Mouse (Mus musculus) ES-CJ7 (cell line): ENCODE data around the gene Polr2g.
A peak's percentile ranks its signal among the peaks of the same experiment; 100 is the strongest.

Experiments
- DNase-seq: peaks from one replicate; pipeline ENCODE4 v3.0.0; 2011; ENCODE audit warnings: low read depth, low spot score

Gene Polr2g

DNA sequence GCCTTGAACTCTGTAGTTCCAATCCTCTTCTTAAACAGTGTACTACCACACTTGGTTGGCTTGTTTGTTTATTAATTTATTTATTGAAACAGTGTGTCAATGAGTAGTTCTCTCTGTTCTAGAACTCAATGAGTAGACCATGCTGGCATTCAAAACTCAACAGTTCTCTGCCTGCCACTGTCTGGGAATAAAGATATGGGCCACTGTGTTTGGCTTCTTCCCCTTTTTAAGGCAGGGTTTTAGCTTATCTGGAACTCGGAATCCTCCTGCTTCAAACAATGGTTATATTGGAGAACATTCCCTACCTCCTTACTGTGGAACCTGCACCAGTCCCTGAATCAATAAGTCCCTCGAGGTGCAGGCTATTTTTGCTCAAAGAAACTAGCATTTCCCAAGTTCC, 39.5 kb downstream of the Polr2g start:
- DNase-seq: no peak

DNA sequence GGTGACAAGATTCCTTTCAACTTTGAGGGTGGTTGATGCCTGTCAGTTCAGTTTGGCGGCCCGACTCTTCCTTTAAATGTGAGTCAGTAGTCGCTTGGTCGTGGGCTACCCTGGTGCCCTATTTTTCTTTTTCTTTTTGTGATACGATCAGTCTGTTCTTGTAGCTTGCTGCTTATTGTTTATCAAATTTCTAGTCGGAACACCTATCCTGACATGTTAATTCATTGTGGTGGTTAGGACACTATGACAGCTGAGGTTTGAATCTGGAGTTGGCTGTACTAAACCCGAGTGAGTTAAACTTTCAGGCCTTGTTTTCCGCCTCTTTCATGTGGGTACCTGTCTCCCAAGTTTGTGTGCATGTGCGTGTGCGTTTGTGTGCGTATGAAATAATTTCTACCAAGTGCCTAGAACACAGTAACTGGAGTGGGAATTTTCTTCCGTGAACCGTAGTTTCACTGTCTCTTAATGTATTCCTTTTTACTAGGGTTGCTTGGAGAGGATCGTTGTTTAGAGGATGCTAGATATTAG, 40.8 kb downstream of the Polr2g start:
- DNase-seq: no peak

DNA sequence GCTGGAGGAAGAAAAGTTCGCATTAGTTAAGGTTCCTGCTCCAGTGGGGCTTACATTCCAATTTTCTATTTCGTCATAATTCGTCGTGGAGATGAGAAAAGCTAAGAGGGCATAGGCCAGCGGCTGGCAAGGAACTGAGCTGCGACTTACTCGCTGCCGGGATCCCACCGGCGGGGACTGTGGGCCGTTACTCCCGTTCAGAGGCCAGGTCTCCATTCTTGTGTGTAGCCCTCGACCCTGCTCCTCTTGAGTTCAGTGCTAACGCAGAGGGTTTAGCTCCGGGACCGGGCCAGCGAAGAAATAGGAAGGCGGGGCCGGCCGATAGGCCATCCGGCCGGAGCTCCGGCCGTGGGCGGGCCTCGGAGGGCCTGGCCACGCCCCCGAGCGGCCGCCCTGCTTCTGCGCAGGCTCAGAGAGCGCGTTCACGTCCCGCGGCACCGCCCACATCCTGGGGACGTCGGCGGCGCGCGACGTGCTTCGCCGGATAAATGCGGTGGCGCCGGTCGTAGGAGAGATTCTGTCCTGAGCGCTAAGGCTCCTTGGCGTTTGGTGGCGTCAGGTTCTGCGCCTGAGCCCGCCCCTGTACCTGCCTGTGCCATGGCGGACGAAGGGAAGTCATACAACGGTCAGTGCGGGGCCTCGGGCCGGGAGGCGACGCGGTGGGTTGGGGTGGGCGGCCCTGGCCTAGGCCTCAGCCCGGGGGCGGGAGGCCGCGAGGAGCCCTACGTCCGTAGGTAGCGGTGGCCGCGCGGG, 41.6 kb downstream of the Polr2g start, which contains the start of gene Nxf1:
Gene Nxf1 (plus strand): TSS at position 439 of the 753 bp plus-strand sequence.
- peak; percentile 94 for DNase-seq

DNA sequence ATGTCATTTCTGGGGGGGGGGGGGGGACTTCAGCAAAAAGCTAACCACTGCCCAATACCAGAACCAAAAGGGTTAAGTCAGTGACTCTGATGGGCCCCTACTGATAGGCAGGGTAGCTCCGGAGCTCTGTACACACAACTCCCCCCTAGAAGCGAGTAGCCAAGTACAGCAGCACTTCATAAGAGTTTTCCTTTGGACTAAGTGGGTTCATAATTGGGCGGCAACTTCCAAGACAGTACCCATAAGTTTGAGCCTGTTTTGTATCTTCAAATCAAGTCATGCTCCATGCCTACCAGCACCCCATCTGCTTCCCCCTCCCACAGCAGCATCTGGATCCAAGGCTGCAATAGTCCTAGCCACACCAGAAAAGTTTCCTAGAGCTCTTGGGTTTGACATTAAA, 42.7 kb downstream of the Polr2g start:
- no peak for DNase-seq

DNA sequence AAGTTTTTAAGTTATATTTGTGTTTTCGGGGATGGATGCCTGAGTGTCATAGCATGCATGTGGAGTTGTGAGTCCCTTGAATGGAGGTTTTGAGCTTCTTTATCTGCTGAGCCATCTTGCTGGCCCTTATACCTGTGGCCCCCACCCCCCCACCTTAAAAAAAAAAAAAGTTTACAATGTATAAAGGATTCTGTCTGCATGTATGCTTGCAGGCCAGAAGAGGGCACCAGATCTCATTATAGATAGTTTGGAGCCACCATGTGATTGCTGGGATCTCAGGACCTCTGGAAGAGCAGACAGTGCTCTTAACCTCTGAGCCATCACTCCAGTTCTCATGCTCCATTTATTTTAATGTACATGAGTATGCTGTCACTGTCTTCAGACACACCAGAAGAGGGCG, 51.0 kb downstream of the Polr2g start:
- DNase-seq: peak; percentile 61

DNA sequence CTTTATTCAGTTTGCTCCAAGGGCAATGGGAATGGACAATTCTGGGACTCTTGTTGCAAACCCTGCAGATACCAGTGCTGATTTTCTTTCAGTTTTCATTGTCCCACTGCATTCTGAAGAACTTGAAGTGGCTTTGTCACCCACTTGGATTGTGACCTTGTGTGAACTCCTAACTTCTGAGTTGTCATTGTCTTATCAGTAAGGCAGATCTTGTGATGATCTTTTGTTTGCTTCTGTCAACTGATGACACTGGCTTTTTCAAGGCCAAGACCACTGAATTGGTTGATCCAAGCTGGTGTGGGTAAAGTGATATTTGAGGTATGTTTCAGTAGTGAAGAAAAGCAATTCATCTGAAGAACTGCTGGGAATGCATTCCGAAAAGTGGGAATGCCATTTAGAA, 53.0 kb downstream of the Polr2g start:
- no peak for DNase-seq
